Mouse (Mus musculus) forelimb bud, embryonic 11.5 days (tissue): ENCODE measurements at regions not wholly inside any gene's neighbourhood (a gene's known extent, or its start where the extent isn't known, plus 50 kb on each side); places are given as distances from the start of the nearest gene placed in this dataset.

Experiments used
- DNase-seq: peaks from one replicate; pipeline ENCODE4 v3.0.0-alpha.2; 2012; ENCODE audit warnings: low read depth, low spot score

DNA sequence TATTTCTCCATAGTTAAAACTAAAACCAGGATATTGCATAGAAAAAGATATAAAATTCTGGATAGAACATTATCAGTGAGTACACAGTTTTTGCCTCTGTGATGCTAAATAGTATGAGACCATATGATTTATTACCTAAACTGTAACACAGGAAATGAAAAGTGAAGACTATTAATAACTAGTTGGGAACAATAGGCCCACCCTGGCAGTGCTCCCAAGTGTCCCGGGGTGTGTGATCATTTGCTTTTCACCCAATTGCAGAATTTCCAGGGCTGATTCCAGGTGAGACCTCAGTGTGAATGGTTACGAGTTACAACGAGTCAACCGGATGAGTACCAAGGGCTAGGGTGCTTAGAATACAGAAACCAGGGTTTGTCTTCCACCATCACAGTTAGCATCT, 172.6 kb upstream of the Tars start:
- DNase-seq = no peak

DNA sequence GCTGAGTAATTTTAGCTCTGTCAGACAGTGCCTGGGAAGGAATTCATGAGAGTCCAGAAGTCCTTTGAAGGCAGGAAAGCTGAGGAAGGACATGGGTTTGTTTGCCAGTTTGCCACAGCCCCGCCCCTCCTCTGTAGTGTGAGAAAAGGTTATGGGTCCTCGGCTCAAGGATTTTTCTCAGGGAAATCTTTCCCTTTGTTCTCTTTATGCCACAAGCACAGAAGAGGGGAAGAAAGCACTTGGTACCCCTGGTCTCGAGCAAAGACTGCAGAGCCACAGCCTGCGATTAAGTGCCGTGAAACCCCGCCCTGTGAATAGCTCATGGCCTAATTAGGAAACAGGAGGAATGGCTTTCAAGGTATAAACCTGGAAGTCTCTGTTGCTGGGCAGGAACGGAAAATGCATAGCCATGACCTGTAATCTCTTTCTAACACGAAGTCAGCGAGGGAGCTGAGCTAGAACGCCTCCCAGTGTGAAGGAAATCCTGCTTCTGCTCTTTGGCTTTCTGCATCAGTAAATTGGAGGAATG, 166.1 kb upstream of the Tars start:
- DNase-seq = no peak

DNA sequence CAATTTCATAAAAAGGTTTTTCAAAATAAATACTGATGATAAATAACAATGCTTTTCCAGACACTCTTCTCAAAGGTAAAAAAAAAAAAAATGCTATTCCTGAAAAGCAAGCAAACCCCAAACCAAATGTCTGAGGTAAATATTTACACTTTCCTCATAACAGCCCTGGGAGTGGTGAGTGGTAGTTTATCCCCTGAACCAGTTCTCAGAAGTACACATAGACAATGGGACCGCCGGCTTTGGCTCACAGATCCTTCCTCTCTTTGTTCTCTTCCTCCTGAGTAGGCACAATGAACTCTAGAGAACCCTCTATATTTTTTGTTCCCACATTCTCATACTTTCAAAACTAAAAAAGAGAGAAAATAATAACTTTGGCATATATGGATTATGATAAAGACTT, 153.1 kb upstream of the Tars start:
- DNase-seq = no peak

- no peak for DNase-seq
Measured at GRCm38 (mm10) chr15:11552110-11552509, 152.6 kb upstream of the Tars start.

DNA sequence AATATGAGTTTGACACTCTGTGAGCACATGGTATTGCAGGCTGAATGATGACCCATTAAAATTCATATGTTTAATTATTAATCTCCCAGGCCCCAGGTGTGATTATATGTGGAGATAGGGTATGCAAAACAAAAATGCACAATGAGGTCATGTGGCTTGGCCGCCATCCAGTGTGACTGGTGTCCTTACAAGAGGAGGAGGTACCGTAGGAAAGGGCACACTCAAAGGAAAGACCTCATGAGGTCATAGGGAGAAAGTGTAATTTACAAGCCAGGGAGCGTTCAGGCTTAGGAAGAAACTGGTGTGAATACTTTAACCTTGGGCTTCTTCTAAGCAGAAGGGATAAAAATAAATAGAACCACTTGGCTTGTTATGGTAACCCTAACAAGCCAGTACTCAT, 140.0 kb upstream of the Tars start:
- no peak for DNase-seq

DNA sequence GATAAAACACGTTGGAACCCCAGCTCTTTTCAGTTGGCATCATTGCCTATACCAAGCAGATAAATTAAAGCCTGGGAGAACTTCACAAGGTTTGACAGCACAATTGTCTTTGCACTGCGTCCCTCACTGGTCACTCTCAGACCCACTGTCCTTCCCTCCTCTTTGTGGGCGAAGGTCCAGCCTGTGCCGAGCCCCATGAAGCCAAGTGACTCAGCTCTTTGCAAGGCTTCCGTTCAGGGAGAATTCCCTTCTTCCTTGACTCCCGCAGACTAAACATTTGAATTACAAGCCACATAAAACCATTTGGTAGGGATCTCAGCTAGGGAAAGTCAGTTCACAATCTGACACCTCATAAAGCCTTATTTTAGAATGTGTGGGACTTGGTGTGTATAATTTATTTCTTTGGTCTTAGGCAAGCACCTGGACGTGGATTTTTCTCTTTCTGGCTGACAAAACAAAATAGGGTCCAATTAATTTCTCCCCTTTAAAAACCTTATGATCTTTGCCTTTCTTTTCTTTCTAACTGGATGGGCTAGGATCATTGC, 136.7 kb upstream of the Tars start:
- DNase-seq = peak; percentile 59

GRCm38 (mm10) chr15:11534404-11535251, 135.2 kb upstream of the Tars start:
- no peak for DNase-seq

DNA sequence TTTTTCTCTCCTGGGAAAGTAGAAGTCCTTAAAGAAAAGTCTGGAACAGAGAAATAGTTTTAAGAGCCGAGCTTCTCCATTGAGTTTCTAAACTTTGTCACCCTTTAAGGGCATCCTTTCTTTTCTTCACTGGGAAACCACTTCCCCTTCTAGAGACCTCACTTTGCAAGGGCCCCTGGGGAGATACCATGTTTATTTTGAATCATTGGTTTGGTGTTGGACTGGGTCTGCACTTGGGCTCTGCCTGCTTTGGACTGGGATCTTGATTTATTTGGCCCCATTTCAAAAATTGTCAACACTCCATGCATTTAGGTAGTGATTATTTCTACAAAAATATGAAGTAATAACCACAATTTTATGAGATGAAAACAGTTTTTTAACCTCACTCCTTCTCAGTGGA, 134.2 kb upstream of the Tars start:
- DNase-seq = no peak

DNA sequence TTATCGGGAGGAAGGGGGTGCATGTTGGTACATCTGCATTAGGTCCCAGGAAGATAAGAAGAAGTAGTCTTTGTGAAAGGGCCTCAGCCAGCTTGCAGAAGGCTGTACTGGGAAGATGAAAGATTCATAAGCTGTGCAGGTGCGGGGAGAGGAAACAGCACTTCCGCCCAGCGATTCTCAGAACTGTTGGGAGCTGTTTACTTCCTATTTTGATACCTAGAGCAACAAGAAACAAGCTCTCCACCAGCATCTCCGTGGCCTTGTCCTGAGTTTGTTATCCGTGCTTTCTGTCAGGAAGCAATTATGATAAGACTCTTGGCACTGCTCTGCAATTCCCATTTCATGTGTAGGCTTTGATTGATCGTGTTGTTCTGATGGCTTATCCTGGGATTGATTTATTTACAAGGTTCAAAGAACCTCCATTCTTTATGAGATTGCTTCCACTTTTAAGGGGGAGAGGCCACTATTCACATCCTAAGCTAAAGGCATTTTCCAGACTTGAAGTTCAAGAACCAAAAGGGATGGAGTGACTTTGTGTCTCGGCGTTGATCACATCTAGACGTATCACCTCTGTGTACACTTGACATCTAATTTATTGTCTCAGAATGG, 133.6 kb upstream of the Tars start:
- no peak for DNase-seq

DNA sequence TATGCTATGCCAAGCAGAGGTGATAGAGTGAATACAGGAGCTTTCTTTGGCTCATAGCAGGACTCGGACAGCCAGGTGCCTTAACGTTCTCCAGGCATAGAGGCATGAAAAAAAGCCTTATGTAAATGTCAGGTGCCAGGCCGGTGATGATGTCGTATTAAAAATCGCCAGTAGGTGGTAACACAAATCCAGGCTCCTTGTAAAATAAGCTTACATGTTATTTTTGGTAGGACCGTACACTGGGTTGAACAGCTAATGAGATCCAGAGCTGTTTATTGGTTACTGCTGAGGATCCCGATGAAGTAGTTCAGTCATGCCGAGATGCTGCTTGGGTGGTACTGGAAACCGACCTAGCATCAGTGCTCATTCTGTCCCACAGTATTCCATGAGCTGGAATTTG, 133.1 kb upstream of the Tars start:
- peak; percentile 50 for DNase-seq

DNA sequence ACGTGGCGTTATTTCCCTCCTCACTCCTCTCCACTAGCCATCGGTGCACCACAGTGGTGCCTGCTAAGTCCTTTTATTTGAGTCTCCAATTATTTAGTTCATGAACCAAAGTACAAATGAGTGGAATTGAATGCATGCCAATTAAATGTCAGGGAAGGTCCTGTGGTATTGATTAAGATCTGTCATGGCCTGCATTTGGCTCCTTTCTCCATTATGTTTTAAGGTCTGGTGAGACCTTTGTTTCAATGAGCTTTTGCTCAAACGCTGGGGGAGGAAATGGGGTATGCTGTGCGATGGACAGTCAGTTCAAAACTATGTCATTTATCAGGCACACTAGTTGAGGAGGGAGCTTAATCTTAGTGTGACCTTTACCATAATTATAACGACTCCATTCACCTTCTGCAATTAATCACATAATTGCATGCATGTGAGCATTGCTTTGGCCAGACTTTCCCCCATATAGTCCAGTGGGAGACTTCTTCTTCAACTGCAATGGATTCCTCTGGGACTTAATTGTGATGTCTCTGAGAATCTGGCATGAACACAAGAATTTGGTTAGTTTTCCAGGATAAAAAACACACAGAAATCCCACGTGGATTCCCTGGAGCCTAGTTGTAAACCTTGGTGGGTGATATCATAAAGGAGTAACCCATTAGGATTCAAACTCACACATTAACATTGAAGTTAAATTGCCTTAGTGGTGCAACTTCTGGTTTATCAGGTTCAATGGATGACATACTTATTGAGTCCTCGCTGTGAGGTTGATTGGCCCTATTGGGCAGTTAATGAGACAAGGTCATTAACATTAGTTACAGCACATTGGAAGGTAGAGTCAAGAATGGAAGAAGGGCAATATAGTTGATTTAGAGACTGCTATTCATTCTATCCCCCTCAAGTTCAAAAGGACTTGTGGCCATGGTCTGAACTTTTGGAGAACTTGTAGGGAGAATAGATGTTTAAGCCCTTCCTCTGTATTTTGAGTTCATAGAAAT, 130.7 kb upstream of the Tars start:
- DNase-seq = no peak

DNA sequence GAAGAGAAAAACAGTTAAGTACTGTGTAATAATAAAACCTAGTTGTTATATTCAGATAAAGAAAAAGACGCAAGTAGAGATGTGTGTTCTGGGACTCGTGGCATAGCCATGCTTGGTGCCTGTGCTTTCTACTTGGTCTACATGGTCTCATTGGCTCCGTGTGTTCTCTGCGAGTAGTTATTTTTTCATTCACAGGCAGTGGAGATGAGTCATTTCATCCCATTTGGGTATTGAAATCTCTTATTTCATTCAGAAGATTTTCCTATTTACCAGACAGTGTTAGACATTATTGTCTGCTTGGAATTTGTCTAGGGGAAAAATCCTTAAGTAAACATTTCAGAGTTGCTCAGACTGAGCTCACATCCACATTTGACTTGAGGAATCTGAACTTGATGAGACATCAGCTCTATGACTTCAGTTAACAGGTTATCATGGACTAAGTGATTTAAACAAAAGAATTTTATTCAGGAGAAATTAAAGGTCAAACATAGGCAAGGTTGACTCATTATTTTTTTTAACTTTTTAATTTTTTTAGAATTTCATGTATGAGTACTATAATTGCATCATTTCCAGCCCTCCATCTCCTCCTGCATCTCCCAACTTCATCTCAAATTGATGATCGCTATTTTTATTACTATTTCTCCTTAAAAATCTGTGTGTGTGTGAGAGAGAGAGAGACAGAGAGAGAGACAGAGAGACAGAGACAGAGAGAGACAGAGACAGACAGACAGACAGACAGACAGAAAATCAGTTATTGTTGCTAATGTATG, 125.1 kb upstream of the Tars start:
- no peak for DNase-seq

- no peak for DNase-seq
Measured at GRCm38 (mm10) chr15:11518565-11518964, 119.1 kb upstream of the Tars start.

DNA sequence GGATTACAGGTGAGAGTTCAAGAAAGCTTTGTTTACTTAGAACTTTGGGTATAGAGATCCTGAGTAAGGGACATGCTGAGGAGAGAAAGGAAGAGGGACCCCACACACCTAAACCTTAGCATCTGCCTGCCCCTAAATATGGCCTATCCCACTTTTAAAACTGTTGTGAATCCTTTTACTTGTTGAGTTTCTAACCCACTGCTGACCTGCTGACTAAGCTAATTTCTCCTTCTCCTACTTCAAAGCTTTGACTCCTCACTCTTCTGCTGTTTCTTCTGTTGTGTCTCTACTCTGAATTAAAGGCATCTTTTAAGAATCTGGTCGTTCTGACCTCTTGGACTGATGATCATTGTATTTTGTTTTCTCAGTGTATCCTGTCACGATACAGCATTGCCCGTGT, 118.4 kb upstream of the Tars start:
- no peak for DNase-seq

- DNase-seq = no peak
Measured at GRCm38 (mm10) chr15:11505076-11505639, 105.7 kb upstream of the Tars start.

- no peak for DNase-seq
Measured at GRCm38 (mm10) chr15:11496436-11496835, 97.0 kb upstream of the Tars start.

- no peak for DNase-seq
Measured at GRCm38 (mm10) chr15:11489116-11489515, 89.7 kb upstream of the Tars start.

GRCm38 (mm10) chr15:11487268-11487783, 87.9 kb upstream of the Tars start:
- no peak for DNase-seq

DNA sequence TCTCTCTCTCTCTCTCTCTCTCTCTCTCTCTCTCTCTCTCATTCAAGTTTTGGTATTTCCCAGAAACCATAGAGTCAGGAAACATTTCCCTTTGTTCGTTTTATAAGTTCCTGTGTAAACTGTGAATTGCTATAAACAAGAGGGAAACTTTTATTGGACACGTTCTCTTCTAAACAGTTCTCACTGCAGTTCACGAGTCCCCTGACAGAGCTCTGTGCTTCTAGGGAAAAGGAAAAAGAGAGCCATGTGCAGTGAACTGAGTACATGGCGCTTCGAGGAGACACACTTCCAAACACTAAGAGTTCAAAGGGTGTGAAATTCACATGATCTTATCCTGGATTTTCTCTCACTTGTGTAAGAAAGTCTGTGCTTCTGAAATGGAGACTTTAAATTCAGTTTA, 84.5 kb upstream of the Tars start:
- DNase-seq = no peak
